Mouse (Mus musculus) lung, embryonic 14.5 days (tissue): ENCODE results near the gene Palm3. TPM values are rescaled to one million over a fixed set of nuclear protein-coding genes. Genes with fewer than 3 reads are reported as not detected.
A peak's percentile ranks its signal among the peaks of the same experiment; 100 is the strongest.

Source experiments
- ATAC-seq: fragments of 200-750 bp; cut with Nextera tagmentation; 2 replicates; pipeline ENCODE4 v1.8.0; 2017; ENCODE audit warnings: mild to moderate bottlenecking, moderate TSS enrichment, moderate library complexity; ENCODE audit not compliant: insufficient read depth
- DNase-seq: peaks from one replicate; pipeline ENCODE4 v3.0.0-alpha.2; 2015
- H3K27ac ChIP-seq: fragments of 300-500 bp; sonication (generic); 2 replicates; pipeline ENCODE4 v1.5.1; 2014; ENCODE audit warnings: low read depth, mild to moderate bottlenecking, moderate library complexity
- H3K27me3 ChIP-seq: fragments of 300-500 bp; sonication (generic); 2 replicates; pipeline ENCODE4 v1.6.1; 2014; ENCODE audit warnings: low read length, control low read depth; ENCODE audit not compliant: insufficient read depth
- H3K36me3 ChIP-seq: fragments of 300-500 bp; sonication (generic); 2 replicates; pipeline ENCODE4 v1.6.1; 2014; ENCODE audit warnings: control low read depth; ENCODE audit not compliant: insufficient read depth
- H3K4me1 ChIP-seq: fragments of 300-500 bp; sonication (generic); 2 replicates; pipeline ENCODE4 v1.6.1; 2014; ENCODE audit warnings: antibody characterized with exemption, control low read depth; ENCODE audit not compliant: insufficient read depth
- H3K4me2 ChIP-seq: fragments of 300-500 bp; sonication (generic); 2 replicates; pipeline ENCODE4 v1.6.1; 2014; ENCODE audit warnings: mild to moderate bottlenecking
- H3K4me3 ChIP-seq: fragments of 300-500 bp; sonication (generic); 2 replicates; pipeline ENCODE4 v1.5.1; 2014; ENCODE audit warnings: low read depth, low read length
- H3K9ac ChIP-seq: fragments of 300-500 bp; sonication (generic); 2 replicates; pipeline ENCODE4 v1.6.1; 2014
- H3K9me3 ChIP-seq: fragments of 300-500 bp; sonication (generic); 2 replicates; pipeline ENCODE4 v1.6.1; 2016; ENCODE audit warnings: low read depth, low read length, control low read depth
- CTCF ChIP-seq: IDR thresholded peaks from 2 replicates; pipeline ENCODE4 v1.5.1; 2016; ENCODE audit warnings: antibody characterized with exemption, low read depth
- WGBS: fragments of 180-500 bp; shearing (Covaris S2); extraction: QIAGEN DNeasy Blood & Tissue Kit; methylation state at CpG from one replicate; pipeline ENCODE4 v1.1.7; 2014; 5-methylcytosine and 5-hydroxymethylcytosine counted together
- polyA plus RNA-seq: library from polyadenylated mRNA; unstranded; fragments of >200 nt; fragmentation: Nextera tagmentation; extraction: Ambion mirVana; gene quantifications from 2 replicates; pipeline ENCODE4 v1.2.1, GENCODE M21; 2014

The Palm3 gene
- polyA plus RNA-seq, 1 experiment from 2014 or later = 2.9 TPM

GRCm38 (mm10) chr8:83998231-83999056 lies 22.8 kb upstream of the Palm3 start:
- Histone ChIP-seq H3K36me3 (peaks cover 51% of the 10 kb centered on the region), H3K27me3 (0 out of 2 replicates have a peak, but pooled peaks cover 3% of the 10 kb centered on the region), H3K9ac (peak overlapping the region; percentile 80), H3K4me1 (peaks cover 6% of the 10 kb centered on the region), H3K4me3 (peak overlapping the region; percentile 85), H3K4me2 (peak overlapping the region; percentile 89), H3K27ac (peak overlapping the region; percentile 91), H3K9me3 (no peaks in the 10 kb centered on the region)
- DNase-seq = peak; percentile 90
- ATAC-seq = peak; percentile 9; the same call in 1 of the 2 replicates
- WGBS = under 1% methylated on average over 69 of the region's 92 CpGs
- peak; percentile 70 for TF ChIP-seq CTCF

- H3K4me3 ChIP-seq = peak overlapping the region; percentile 85
- peak overlapping the region; percentile 80 for H3K9ac ChIP-seq
- no peak overlapping the region for H3K27ac ChIP-seq
- WGBS = 52% methylated on average over 16 of the region's 16 CpGs
- no peak for TF ChIP-seq CTCF
- no peaks in the 10 kb centered on the region for H3K9me3 ChIP-seq
- DNase-seq (no peak), ATAC-seq (no peak)
- peaks cover 6% of the 10 kb centered on the region for H3K4me1 ChIP-seq
- peak overlapping the region; percentile 89 for H3K4me2 ChIP-seq
- 0 out of 2 replicates have a peak, but pooled peaks cover 3% of the 10 kb centered on the region for H3K27me3 ChIP-seq
- peaks cover 45% of the 10 kb centered on the region for H3K36me3 ChIP-seq
Observed at GRCm38 (mm10) chr8:83999057-83999705, 22.1 kb upstream of the Palm3 start.

- 0 out of 2 replicates have a peak, but pooled peaks cover 3% of the 10 kb centered on the region for H3K27me3 ChIP-seq
- peak overlapping the region; percentile 85 for H3K4me3 ChIP-seq
- TF ChIP-seq CTCF = no peak
- ATAC-seq = no peak
- no peak overlapping the region; the same call in 1 of the 2 replicates for H3K9ac ChIP-seq
- DNase-seq = no peak
- no peaks in the 10 kb centered on the region for H3K9me3 ChIP-seq
- H3K27ac ChIP-seq = no peak overlapping the region
- peaks cover 39% of the 10 kb centered on the region for H3K36me3 ChIP-seq
- WGBS = 84% methylated on average over 2 of the region's 2 CpGs
- peaks cover 6% of the 10 kb centered on the region for H3K4me1 ChIP-seq
- H3K4me2 ChIP-seq = peak overlapping the region; percentile 89; the same call in 1 of the 2 replicates
Observed at GRCm38 (mm10) chr8:83999825-84000224, 21.4 kb upstream of the Palm3 start.

GRCm38 (mm10) chr8:84001281-84002000 lies 19.8 kb upstream of the Palm3 start, which contains the start of gene 1700067K01Rik:
Gene 1700067K01Rik, plus strand, starts transcription at chr8:84001502.
- no peak within 1 kb of the TSS; the same call in 1 of the 2 replicates for H3K9ac ChIP-seq
- H3K4me1 ChIP-seq = peaks cover 6% of the 10 kb centered on the region; the same call in 1 of the 2 replicates
- H3K27ac ChIP-seq = 0 out of 2 replicates have a peak within 1 kb of the TSS, but pooled peaks have one; percentile 24

GRCm38 (mm10) chr8:84002957-84003611 lies 18.2 kb upstream of the Palm3 start:
- no peak overlapping the region for H3K27ac ChIP-seq
- no peak overlapping the region for H3K4me2 ChIP-seq
- H3K9me3 ChIP-seq = no peaks in the 10 kb centered on the region
- 0 out of 2 replicates have a peak, but pooled peaks cover 3% of the 10 kb centered on the region for H3K27me3 ChIP-seq
- no peak overlapping the region for H3K9ac ChIP-seq
- H3K4me3 ChIP-seq = no peak overlapping the region
- TF ChIP-seq CTCF = no peak
- 69% methylated on average over 12 of the region's 12 CpGs for WGBS
- peaks cover 6% of the 10 kb centered on the region; the same call in 1 of the 2 replicates for H3K4me1 ChIP-seq
- DNase-seq (no peak), ATAC-seq (no peak)
- peaks cover 34% of the 10 kb centered on the region for H3K36me3 ChIP-seq

More at GRCm38 (mm10) chr8:84001281-84002000, 19.8 kb upstream of the Palm3 start, which contains the start of gene 1700067K01Rik:
- WGBS = 36% methylated on average over 61 of the region's 61 CpGs
- Histone ChIP-seq H3K4me3 (0 out of 2 replicates have a peak within 1 kb of the TSS, but pooled peaks have one; percentile 17), H3K36me3 (peaks cover 34% of the 10 kb centered on the region), H3K4me2 (peak within 1 kb of the TSS; percentile 35), H3K9me3 (no peaks in the 10 kb centered on the region), H3K27me3 (0 out of 2 replicates have a peak, but pooled peaks cover 3% of the 10 kb centered on the region)
- ATAC-seq = no peak
- no peak for TF ChIP-seq CTCF
- DNase-seq = peak; percentile 35
